Mouse (Mus musculus) layer of hippocampus, postnatal 25 days (tissue): ENCODE data around the gene Madcam1. TPM values are rescaled to one million over a fixed set of nuclear protein-coding genes. Genes with fewer than 3 reads are reported as not detected.

Experiments used
- DNase-seq, 2 experiments: peaks; one replicate each; pipeline ENCODE4 v3.0.0; 2022; ENCODE audit warnings: mixed read lengths in 2 of 2, low spot score in 1 of 2; ENCODE audit errors: extremely low spot score in 1 of 2
- total RNA-seq, 2 experiments: library from RNA; stranded (reverse); gene quantifications; 2 replicates each; pipeline ENCODE4 v1.2.3; 2021

The Madcam1 gene
- not detected for total RNA-seq

GRCm38 (mm10) chr10:79664131-79664665, at the start of gene Madcam1:
TSS of gene Madcam1 (plus strand) at chr10:79664559.
- DNase-seq, result peak; percentile 54 to 69

- no peak for DNase-seq
These were observed 48.5 kb upstream of the Madcam1 start for GRCm38 (mm10) chr10:79615860-79616259.

GRCm38 (mm10) chr10:79616376-79616775, 48.0 kb upstream of the Madcam1 start:
- DNase-seq, result no peak

GRCm38 (mm10) chr10:79623950-79624349, 40.4 kb upstream of the Madcam1 start:
- no peak for DNase-seq

GRCm38 (mm10) chr10:79625398-79625797, 39.0 kb upstream of the Madcam1 start:
- DNase-seq, result no peak

- DNase-seq, result no peak
These were observed 38.2 kb upstream of the Madcam1 start for GRCm38 (mm10) chr10:79626156-79626555.

- no peak for DNase-seq
These were observed 36.0 kb upstream of the Madcam1 start for GRCm38 (mm10) chr10:79628377-79628776.

- peak in 1 of 2 experiments; percentile 41 for DNase-seq
These were observed 32.9 kb upstream of the Madcam1 start for GRCm38 (mm10) chr10:79631432-79631831.

GRCm38 (mm10) chr10:79633006-79633777, 31.2 kb upstream of the Madcam1 start:
- DNase-seq, result no peak

GRCm38 (mm10) chr10:79636287-79636686, 28.1 kb upstream of the Madcam1 start:
- no peak for DNase-seq

GRCm38 (mm10) chr10:79637128-79638110, 26.9 kb upstream of the Madcam1 start, which contains the start of gene Shc2:
TSS of gene Shc2 (minus strand) at chr10:79637918.
- peak; percentile 70 to 79 for DNase-seq

- DNase-seq, result peak in 1 of 2 experiments; percentile 38
These were observed 25.7 kb upstream of the Madcam1 start for GRCm38 (mm10) chr10:79638486-79639204.

- no peak for DNase-seq
These were observed 18.6 kb upstream of the Madcam1 start, which contains the start of gene Odf3l2 for GRCm38 (mm10) chr10:79645711-79646110. TSS of gene Odf3l2 (minus strand) at chr10:79645738.

- DNase-seq, result peak; percentile 67 to 88
These were observed 15.1 kb upstream of the Madcam1 start for GRCm38 (mm10) chr10:79649070-79649751.

GRCm38 (mm10) chr10:79652789-79653188, 11.6 kb upstream of the Madcam1 start:
- no peak for DNase-seq

- peak in 1 of 2 experiments; percentile 56 for DNase-seq
These were observed 9.4 kb upstream of the Madcam1 start for GRCm38 (mm10) chr10:79654946-79655395.

GRCm38 (mm10) chr10:79658829-79659228, 5.5 kb upstream of the Madcam1 start:
- DNase-seq, result no peak

GRCm38 (mm10) chr10:79660298-79660697, 4.1 kb upstream of the Madcam1 start:
- no peak for DNase-seq

- DNase-seq, result no peak
These were observed 2.5 kb upstream of the Madcam1 start for GRCm38 (mm10) chr10:79661861-79662260.
